Mouse (Mus musculus): ENCODE data around the gene Gm45837.

- no peak for TF ChIP-seq ZNF384 (IDR thresholded peaks at IDR 0.05; ENCODE audit: low read depth, low read length)
- no peak for TF ChIP-seq CHD2 (IDR thresholded peaks at IDR 0.05; ENCODE audit: low read depth, low read length)
- no peak for TF ChIP-seq MAFK (IDR thresholded peaks at IDR 0.05; ENCODE audit: insufficient read depth, low read depth, low read length)
These were observed 13.5 kb upstream of the Gm45837 start for GRCm38 (mm10) chr7:101397175-101397574.

All from ES-E14 (cell line).